Mouse (Mus musculus): ENCODE data around the gene Sft2d2.

The Sft2d2 gene

DNA sequence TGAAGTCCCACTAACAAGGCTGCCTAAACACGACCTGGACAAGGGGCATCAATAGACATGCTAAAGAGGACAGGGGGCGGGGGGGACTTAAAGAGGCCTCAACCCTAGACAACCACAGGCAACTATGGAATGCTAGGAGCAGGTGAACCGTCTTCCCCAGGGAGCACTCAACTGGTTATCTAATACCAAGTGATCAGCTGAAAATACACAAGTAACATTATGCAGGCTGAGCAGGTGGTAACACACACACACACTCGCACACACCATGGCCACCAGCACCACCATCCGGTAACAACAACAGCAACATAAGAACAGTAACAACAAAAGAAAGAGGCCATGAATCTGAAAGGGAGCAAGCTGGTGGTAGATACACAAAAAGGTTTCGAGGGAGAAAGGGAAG is 4.2 kb downstream of the Sft2d2 start:
- no peak for DNase-seq

GRCm38 (mm10) chr1:165188806-165189580 is 5.2 kb downstream of the Sft2d2 start:
- no peak for DNase-seq

GRCm38 (mm10) chr1:165187357-165187756 is 6.9 kb downstream of the Sft2d2 start:
- no peak for DNase-seq

DNA sequence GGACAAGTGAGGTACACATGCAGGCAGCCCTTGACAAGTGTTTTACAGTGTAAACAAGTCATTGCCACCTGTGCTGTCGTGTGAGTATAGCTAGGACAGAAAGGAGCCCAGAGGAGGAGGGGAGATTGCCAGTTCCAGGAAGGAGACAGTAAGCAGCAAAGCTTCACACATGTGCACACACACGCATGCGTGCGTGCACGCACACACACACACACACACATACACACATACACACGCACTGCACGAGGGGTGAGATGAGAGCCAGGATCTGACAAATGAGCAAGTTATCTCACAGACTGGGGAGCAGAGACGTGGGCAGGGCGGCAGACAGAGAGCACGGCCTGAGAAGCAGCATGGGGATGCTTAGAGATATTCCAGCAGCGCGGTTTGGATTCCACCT is 7.7 kb downstream of the Sft2d2 start:
- no peak for DNase-seq

GRCm38 (mm10) chr1:165185116-165185515 is 9.1 kb downstream of the Sft2d2 start:
- DNase-seq, result no peak

DNA sequence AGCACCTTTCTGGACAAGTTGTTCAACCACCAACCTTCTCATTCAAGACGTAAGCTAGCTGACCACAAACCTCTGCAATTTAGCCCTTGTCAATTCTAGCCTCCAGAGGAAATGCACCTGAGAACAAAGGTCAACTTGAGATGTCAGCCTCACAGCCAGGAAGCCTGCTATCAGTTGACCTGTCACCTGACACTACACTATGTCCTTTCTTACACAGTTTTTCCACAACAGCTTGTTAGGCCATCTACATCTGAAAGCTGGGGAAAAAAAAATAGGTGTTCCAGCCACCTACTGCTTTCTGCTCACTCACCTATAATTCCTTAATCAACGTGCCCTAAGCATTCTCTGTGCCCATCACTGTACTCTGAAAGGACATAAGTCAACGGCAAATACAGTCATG is 10.1 kb downstream of the Sft2d2 start:
- no peak for DNase-seq

GRCm38 (mm10) chr1:165183400-165183799 is 10.8 kb downstream of the Sft2d2 start:
- DNase-seq, result no peak

GRCm38 (mm10) chr1:165179321-165179720 is 14.9 kb downstream of the Sft2d2 start:
- no peak for DNase-seq

GRCm38 (mm10) chr1:165178075-165178474 is 16.2 kb downstream of the Sft2d2 start:
- DNase-seq, result no peak

DNA sequence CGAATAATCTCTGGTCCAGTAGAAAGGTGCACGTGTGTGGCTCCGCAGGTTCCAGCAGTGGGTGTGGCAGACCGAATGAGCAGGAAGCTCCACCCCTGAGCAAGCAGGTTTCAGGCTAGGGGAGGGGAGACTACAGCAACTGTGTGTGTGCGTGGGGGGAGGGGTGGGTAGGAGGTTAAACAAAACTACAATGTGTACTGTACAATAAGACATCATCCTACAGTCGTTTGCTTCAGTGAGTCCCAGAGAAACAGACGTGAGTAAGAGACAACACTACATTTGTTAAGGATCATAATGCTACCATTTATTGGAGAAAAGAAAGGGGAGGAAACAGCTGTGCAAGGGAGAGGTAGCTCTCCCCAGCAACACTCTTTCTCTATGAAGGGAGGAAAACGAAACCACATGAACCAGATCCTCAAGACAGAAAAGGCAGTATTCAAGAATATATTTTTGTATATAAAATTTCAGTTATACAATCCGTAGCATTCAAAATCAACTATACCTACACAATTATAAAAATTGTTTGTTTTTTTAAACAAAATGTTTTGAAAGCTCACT is 20.1 kb downstream of the Sft2d2 start:
- no peak for DNase-seq

- no peak for DNase-seq
These were observed 23.0 kb downstream of the Sft2d2 start for GRCm38 (mm10) chr1:165171277-165171676.

DNA sequence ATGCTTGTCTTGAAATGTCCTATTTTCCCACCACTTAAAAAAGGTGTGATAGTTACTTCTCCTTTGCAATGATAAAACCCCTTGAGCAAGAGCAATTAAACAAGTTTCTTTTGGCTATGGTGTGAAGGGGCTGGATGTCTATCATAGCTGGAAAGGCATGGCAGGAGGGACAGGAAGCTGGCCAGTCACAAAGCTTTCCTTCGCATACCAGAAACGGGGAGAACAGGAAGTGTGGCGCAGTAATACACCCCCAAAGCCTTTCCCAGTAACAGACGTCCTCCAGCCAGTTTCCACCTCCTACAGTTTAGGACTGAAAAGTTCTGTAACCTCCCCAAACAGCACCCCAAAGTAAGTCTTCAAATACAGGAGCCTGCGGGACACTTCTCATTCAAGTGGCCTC is 24.1 kb downstream of the Sft2d2 start:
- no peak for DNase-seq

- DNase-seq, result no peak
These were observed 24.8 kb downstream of the Sft2d2 start for GRCm38 (mm10) chr1:165169462-165169861.

DNA sequence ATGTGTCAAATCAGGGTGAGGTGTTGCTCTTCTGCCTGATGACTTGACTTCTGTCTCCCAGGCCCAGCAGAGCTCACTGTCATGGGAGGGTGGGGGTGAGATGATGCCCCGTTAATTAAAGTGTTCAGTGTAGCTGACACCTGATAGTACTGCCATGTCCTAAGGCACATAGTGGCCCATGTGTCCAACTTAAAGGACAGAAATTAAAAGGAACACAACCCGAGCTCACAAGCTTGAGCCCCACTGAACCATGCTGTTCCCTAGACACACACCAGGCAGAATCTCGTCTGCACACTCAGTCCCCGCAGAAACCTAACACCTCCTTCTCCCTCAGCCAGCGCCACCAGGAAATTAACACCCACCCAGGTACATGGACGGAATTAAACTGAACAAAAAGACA is 29.3 kb downstream of the Sft2d2 start:
- no peak for DNase-seq

DNA sequence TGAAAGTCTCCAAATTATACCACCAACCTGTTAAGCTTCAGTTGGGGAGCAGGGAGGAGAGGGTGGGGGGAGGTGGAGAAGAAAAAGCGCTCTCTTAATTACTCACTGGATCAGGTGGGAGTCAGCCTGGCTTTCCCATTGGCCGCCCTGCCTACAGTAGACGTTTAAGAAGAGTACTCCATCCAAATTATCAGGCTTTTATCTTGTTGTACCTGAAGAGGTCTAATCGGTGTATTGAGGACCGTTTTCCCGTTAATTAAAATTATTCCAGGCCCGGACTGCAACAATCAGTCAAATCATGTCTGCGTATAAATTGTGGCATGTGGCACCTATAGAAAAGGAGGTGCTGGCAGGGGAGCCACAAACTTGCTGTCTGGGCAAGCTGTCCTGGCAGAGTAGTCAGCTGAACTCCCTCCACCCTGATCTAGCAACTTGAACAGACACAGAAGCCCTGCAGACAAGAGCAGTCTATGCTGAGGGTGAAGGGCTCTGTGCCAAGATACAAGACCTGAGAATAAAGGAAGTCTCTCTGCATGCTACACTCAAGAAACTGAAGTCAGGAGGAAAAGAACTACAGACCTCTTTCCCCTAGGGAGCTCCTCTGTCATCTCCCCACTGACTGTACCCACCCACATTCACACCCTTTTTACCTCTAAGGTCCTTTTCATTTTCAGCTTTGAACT is 33.4 kb downstream of the Sft2d2 start, which contains the start of gene Tbx19:
Tbx19 (minus strand) TSS at position 51 of the 683 bp plus-strand sequence.
- no peak for DNase-seq

DNA sequence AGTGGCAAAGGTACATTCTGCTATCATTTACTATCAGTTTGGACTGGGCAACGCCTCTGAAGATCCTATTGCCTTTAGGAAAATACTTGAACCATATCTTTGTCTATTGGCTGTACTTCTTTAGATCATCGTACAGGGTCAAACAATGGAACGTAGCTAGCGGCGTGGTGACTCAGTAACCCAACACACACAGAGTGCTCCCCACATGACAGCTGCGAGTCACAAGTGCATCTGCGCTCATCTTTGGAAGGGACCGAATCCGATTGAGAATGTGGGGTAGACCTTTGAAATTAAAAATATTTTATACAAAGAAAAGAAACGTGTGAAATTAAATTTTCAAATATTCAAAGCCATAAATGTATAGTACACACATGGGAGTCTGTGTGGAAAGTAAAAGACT is 35.4 kb downstream of the Sft2d2 start:
- no peak for DNase-seq

- DNase-seq, result no peak
These were observed 40.1 kb downstream of the Sft2d2 start for GRCm38 (mm10) chr1:165154162-165154561.

GRCm38 (mm10) chr1:165151216-165151615 is 43.0 kb downstream of the Sft2d2 start:
- DNase-seq, result no peak

- no peak for DNase-seq
These were observed 51.8 kb downstream of the Sft2d2 start for GRCm38 (mm10) chr1:165142343-165142916.

DNA sequence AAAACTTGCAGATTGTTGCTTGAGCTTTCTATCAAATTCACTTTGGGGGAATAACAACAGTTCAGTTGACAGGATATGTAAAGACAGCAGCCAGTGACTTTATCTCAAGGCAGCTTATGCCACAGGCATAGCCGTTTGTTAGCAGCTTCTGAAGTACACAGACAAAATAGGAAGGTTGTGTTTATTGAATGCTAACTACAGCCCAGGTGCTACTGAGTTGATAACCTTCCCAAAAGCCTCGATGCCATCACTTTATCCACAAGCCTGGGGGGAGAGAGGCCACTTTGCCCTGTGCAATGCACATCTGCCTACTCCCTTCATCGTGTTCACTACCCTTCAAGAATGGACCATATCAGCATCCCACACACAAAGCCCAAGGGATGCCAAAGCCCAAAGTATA is 54.0 kb downstream of the Sft2d2 start:
- no peak for DNase-seq

DNA sequence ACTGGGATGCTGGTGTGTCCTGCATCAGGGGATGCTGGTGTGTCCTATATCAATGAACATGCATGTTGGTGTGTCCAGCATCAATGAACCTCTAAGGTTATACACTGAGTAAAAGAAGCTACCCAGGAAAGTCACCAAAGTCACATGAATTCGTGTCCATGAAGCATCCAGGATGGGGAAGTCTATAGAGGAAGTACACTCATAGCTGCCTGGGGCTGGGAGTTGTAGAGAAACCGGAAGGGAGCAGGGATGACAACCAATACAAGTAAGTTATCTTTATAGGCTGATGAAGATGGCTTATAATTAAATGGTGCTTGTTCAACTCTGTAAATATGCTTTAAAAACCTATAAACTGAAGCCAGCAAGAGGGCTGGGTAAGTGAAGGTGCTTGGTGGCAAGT is 60.4 kb downstream of the Sft2d2 start:
- DNase-seq, result no peak

DNA sequence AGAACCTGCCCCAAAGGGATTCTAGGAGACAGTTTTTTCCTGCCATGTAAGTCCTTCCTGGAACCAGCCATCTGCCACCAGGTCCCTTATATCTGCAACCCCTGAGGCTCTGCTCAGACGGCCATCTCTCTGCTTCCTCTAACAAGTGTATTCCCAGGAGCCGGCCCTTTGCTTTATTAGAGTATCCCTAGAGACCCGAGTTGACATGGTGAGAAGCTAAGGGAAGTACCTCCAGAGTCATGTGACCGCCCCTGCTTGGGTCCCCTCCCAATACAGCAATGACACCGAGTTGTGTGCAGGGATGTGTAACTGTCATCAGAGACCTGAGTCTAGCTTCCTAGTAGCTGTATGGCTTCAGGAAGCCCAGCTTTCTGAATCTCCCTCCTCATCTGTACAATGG is 61.0 kb downstream of the Sft2d2 start:
- no peak for DNase-seq

- peak; percentile 73 for DNase-seq
These were observed 61.9 kb downstream of the Sft2d2 start for GRCm38 (mm10) chr1:165132187-165132877.

Data from kidney, postnatal 14 days (tissue).